In genomic region chr5:118708215-118708949, GRCm38 (mm10) we compare ENCODE assay signal across 8 mouse cellular contexts.
DNase-seq lines count a peak whose midpoint lies in the region; ATAC-seq and TF ChIP-seq lines count a peak whose summit lies in the region.

No protein-coding gene starts in this region.

- no peaks in the 10 kb centered on the region for H3K27me3 ChIP-seq in hindbrain, embryonic 10.5 days (ENCODE audit: insufficient read depth, poor library complexity, severe bottlenecking)
- no peaks in the 10 kb centered on the region for H3K27me3 ChIP-seq in hindbrain, embryonic 16.5 days (replicated peaks; ENCODE audit: control insufficient read depth, insufficient read depth, low read length)
- H3K27me3 ChIP-seq in cerebellum, adult 2 months (ENCODE audit: control insufficient read depth, insufficient read depth, low read length) = no peaks in the 10 kb centered on the region
- H3K27me3 ChIP-seq in intestine, embryonic 15.5 days (replicated peaks) = no peaks in the 10 kb centered on the region
- H3K27me3 ChIP-seq in limb, embryonic 10.5 days (ENCODE audit: low read depth, poor library complexity, severe bottlenecking) = no peaks in the 10 kb centered on the region

- no peak for ATAC-seq in hindbrain, embryonic 16.5 days
- peak; percentile 74 for ATAC-seq in intestine, embryonic 15.5 days

- DNase-seq in hindbrain, embryonic 10.5 days (ENCODE audit: low spot score) = peak; percentile 68
- DNase-seq in cerebellum, adult 2 months = peak; percentile 77 to 80
- peak; percentile 68 for DNase-seq in forelimb bud, embryonic 11.5 days (ENCODE audit: low read depth, low spot score)
- DNase-seq in limb, embryonic 10.5 days (ENCODE audit: low spot score) = peak; percentile 83
- DNase-seq in natural killer cell, adult 2 months (ENCODE audit: low spot score in 2 of 2) = peak; percentile 24 to 71
- DNase-seq in testis, postnatal 14 days (ENCODE audit: low spot score) = peak; percentile 42

- H3K9me3 ChIP-seq in hindbrain, embryonic 10.5 days = no peaks in the 10 kb centered on the region
- H3K9me3 ChIP-seq in hindbrain, embryonic 16.5 days (ENCODE audit: control insufficient read depth, low read length) = no peaks in the 10 kb centered on the region
- no peaks in the 10 kb centered on the region for H3K9me3 ChIP-seq in intestine, embryonic 15.5 days
- no peaks in the 10 kb centered on the region for H3K9me3 ChIP-seq in limb, embryonic 10.5 days (replicated peaks)

- H3K27ac ChIP-seq in hindbrain, embryonic 10.5 days = peak overlapping the region; percentile 3; the same call in 1 of the 2 replicates
- H3K27ac ChIP-seq in hindbrain, embryonic 16.5 days (ENCODE audit: low read depth, low read length) = no peak overlapping the region
- no peak overlapping the region for H3K27ac ChIP-seq in cerebellum, adult 2 months (ENCODE audit: insufficient read depth, low read length)
- peak overlapping the region; percentile 36; the same call in 1 of the 2 replicates for H3K27ac ChIP-seq in intestine, embryonic 15.5 days
- no peak overlapping the region; the same call in 1 of the 2 replicates for H3K27ac ChIP-seq in limb, embryonic 10.5 days

- peaks cover 72% of the 10 kb centered on the region for H3K4me1 ChIP-seq in hindbrain, embryonic 10.5 days (replicated peaks)
- peaks cover 48% of the 10 kb centered on the region for H3K4me1 ChIP-seq in hindbrain, embryonic 16.5 days (ENCODE audit: control insufficient read depth, insufficient read depth, low read depth, low read length)
- peaks cover 60% of the 10 kb centered on the region for H3K4me1 ChIP-seq in cerebellum, adult 2 months (ENCODE audit: control insufficient read depth, insufficient read depth, low read length)
- H3K4me1 ChIP-seq in intestine, embryonic 15.5 days (replicated peaks) = peaks cover 34% of the 10 kb centered on the region
- H3K4me1 ChIP-seq in limb, embryonic 10.5 days = peaks cover 31% of the 10 kb centered on the region

- TF ChIP-seq POLR2A in cerebellum, adult 2 months (IDR thresholded peaks at IDR 0.05; ENCODE audit: borderline replicate concordance, insufficient read depth, low read length) = no peak

- no peaks in the 10 kb centered on the region for H3K36me3 ChIP-seq in hindbrain, embryonic 10.5 days
- no peaks in the 10 kb centered on the region for H3K36me3 ChIP-seq in hindbrain, embryonic 16.5 days (ENCODE audit: control insufficient read depth, insufficient read depth, low read length)
- no peaks in the 10 kb centered on the region for H3K36me3 ChIP-seq in intestine, embryonic 15.5 days
- H3K36me3 ChIP-seq in limb, embryonic 10.5 days = no peaks in the 10 kb centered on the region

- no peak overlapping the region for H3K9ac ChIP-seq in hindbrain, embryonic 16.5 days (ENCODE audit: low read depth, low read length)
- H3K9ac ChIP-seq in intestine, embryonic 15.5 days = no peak overlapping the region

- peak; percentile 83 for TF ChIP-seq CTCF in cerebellum, adult 2 months (IDR thresholded peaks at IDR 0.05; ENCODE audit: borderline replicate concordance, insufficient read depth, low read depth, low read length)

- WGBS in hindbrain, embryonic 10.5 days = 71% methylated on average over 16 of the region's 16 CpGs
- 62% methylated on average over 16 of the region's 16 CpGs for WGBS in hindbrain, embryonic 16.5 days
- WGBS in cerebellum, adult 2 months = 61% methylated on average over 16 of the region's 16 CpGs
- 49% methylated on average over 16 of the region's 16 CpGs for WGBS in intestine, embryonic 15.5 days
- WGBS in limb, embryonic 10.5 days = 75% methylated on average over 16 of the region's 16 CpGs

- no peak overlapping the region for H3K4me3 ChIP-seq in hindbrain, embryonic 10.5 days
- H3K4me3 ChIP-seq in hindbrain, embryonic 16.5 days (ENCODE audit: low read length) = no peak overlapping the region
- H3K4me3 ChIP-seq in cerebellum, adult 2 months (replicated peaks; ENCODE audit: insufficient read depth, low read depth, low read length) = no peak overlapping the region
- H3K4me3 ChIP-seq in intestine, embryonic 15.5 days (replicated peaks) = no peak overlapping the region
- no peak overlapping the region for H3K4me3 ChIP-seq in limb, embryonic 10.5 days

- H3K4me2 ChIP-seq in hindbrain, embryonic 16.5 days (ENCODE audit: low read length) = no peak overlapping the region
- no peak overlapping the region for H3K4me2 ChIP-seq in intestine, embryonic 15.5 days (replicated peaks)

Comparison
In these comparisons a context has a peak if more than half of its experiments do, and no peak if none do; other contexts are left out.
1. H3K27ac ChIP-seq: peak in hindbrain, embryonic 10.5 days (single experiment) and intestine, embryonic 15.5 days (single experiment); none in hindbrain, embryonic 16.5 days (single experiment), cerebellum, adult 2 months (single experiment) and limb, embryonic 10.5 days (single experiment).
2. Peak in every context shown above with its lines, with median percentiles within 50 percentile points of each other: DNase-seq.